Mouse (Mus musculus) embryonic facial prominence, embryonic 14.5 days (tissue): Measurements from ENCODE around the gene Chn1. TPM values are rescaled to one million over a fixed set of nuclear protein-coding genes. Genes with fewer than 3 reads are reported as not detected.

Source experiments
- ATAC-seq: fragments of 200-750 bp; cut with Nextera tagmentation; 2 replicates; pipeline ENCODE4 v1.8.0; 2017; ENCODE audit warnings: low read depth, moderate number of reproducible peaks, moderate TSS enrichment
- DNase-seq: peaks from one replicate; pipeline ENCODE4 v3.0.0-alpha.2; 2015; ENCODE audit warnings: low spot score
- H3K27ac ChIP-seq: fragments of 300-500 bp; sonication (generic); replicated peaks from 2 replicates; pipeline ENCODE4 v1.5.1; 2014; ENCODE audit warnings: low read depth, mild to moderate bottlenecking, low read length, moderate library complexity
- H3K27me3 ChIP-seq: fragments of 300-500 bp; sonication (generic); replicated peaks from 2 replicates; pipeline ENCODE4 v1.6.1; 2014; ENCODE audit warnings: low read length; ENCODE audit not compliant: control insufficient read depth, insufficient read depth
- H3K36me3 ChIP-seq: fragments of 300-500 bp; sonication (generic); 2 replicates; pipeline ENCODE4 v1.6.1; 2014; ENCODE audit warnings: low read length, mixed read lengths; ENCODE audit not compliant: control insufficient read depth, insufficient read depth
- H3K4me1 ChIP-seq: fragments of 300-500 bp; sonication (generic); 2 replicates; pipeline ENCODE4 v1.6.1; 2014; ENCODE audit warnings: antibody characterized with exemption, low read length; ENCODE audit not compliant: control insufficient read depth, insufficient read depth
- H3K4me2 ChIP-seq: fragments of 300-500 bp; sonication (generic); 2 replicates; pipeline ENCODE4 v1.6.1; 2014; ENCODE audit warnings: low read depth, mild to moderate bottlenecking, low read length, moderate library complexity, mixed read lengths
- H3K4me3 ChIP-seq: fragments of 300-500 bp; sonication (generic); 2 replicates; pipeline ENCODE4 v1.5.1; 2014; ENCODE audit warnings: low read depth, mild to moderate bottlenecking, low read length
- H3K9ac ChIP-seq: fragments of 300-500 bp; sonication (generic); 2 replicates; pipeline ENCODE4 v1.6.1; 2014; ENCODE audit warnings: low read depth, mild to moderate bottlenecking, low read length, moderate library complexity, mixed read lengths
- H3K9me3 ChIP-seq: fragments of 300-500 bp; sonication (generic); 2 replicates; pipeline ENCODE4 v1.6.1; 2016; ENCODE audit warnings: low read length; ENCODE audit not compliant: control insufficient read depth
- WGBS: fragments of 180-500 bp; shearing (Covaris S2); extraction: QIAGEN DNeasy Blood & Tissue Kit; methylation state at CpG from one replicate; pipeline ENCODE4 v1.1.7; 2014; 5-methylcytosine and 5-hydroxymethylcytosine counted together
- polyA plus RNA-seq: library from polyadenylated mRNA; unstranded; fragments of >200 nt; fragmentation: Nextera tagmentation; extraction: Ambion mirVana; gene quantifications from 2 replicates; pipeline ENCODE4 v1.2.1, GENCODE M21; 2014

Gene Chn1
- polyA plus RNA-seq, 1 experiment from 2014 or later, result 35.5 TPM

DNA sequence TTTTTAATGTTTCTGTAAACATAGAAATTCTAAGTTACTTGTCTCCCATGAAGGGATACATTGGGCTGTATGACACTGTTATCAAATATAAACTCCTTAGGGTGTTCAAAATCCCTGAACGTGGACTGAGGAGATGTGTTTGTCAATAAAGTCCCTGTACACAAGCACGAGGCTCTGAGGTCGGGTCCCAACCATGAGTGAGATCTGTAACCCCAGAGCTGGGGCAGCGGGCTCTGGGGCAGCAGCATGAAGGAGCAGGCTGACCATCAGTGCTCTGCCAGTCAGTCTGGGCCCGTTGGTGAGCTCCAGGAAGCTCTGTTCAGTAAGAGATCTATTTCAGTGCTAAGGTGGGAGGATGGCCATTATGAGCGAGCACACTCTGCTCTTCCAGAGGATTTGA lies 13.2 kb upstream of the Chn1 start:
- Histone ChIP-seq H3K9me3 (no peaks in the 10 kb centered on the region), H3K36me3 (no peaks in the 10 kb centered on the region), H3K4me2 (no peak overlapping the region), H3K4me1 (no peaks in the 10 kb centered on the region), H3K4me3 (no peak overlapping the region), H3K9ac (no peak overlapping the region), H3K27ac (no peak overlapping the region), H3K27me3 (no peaks in the 10 kb centered on the region)
- no peak for ATAC-seq
- WGBS, result 71% methylated on average over 6 of the region's 6 CpGs
- no peak for DNase-seq

DNA sequence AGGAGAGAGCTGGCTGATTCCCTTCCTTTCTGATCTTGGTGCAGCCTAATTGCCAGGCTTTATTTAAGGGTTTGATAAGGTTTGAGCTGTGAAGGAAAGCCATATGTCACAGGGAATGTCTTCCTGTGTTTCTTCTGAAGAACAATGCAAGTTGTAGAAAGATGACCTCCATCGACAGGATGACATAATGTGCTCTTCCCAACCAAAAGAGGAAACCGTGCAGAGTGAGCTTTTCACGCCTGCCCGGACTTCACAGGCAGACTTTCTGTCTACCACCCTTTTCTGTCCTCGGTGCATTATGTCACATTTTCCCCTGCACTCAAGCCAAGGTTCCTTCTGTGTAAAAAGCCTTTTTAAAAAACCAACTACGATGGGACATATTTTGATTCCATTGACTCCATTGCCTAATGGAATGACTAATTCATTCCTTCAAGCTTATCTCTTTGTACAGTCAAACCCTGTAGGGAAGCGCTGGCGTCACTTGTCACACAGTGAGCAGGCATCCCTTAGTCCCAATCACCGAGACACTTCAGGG lies 7.3 kb upstream of the Chn1 start:
- Histone ChIP-seq H3K27me3 (0 out of 2 replicates have a peak, but pooled peaks cover 6% of the 10 kb centered on the region), H3K4me2 (no peak overlapping the region), H3K9me3 (no peaks in the 10 kb centered on the region), H3K4me3 (no peak overlapping the region), H3K36me3 (no peaks in the 10 kb centered on the region), H3K27ac (no peak overlapping the region), H3K9ac (no peak overlapping the region), H3K4me1 (no peaks in the 10 kb centered on the region)
- no peak for ATAC-seq
- no peak for DNase-seq
- 57% methylated on average over 9 of the region's 9 CpGs for WGBS

DNA sequence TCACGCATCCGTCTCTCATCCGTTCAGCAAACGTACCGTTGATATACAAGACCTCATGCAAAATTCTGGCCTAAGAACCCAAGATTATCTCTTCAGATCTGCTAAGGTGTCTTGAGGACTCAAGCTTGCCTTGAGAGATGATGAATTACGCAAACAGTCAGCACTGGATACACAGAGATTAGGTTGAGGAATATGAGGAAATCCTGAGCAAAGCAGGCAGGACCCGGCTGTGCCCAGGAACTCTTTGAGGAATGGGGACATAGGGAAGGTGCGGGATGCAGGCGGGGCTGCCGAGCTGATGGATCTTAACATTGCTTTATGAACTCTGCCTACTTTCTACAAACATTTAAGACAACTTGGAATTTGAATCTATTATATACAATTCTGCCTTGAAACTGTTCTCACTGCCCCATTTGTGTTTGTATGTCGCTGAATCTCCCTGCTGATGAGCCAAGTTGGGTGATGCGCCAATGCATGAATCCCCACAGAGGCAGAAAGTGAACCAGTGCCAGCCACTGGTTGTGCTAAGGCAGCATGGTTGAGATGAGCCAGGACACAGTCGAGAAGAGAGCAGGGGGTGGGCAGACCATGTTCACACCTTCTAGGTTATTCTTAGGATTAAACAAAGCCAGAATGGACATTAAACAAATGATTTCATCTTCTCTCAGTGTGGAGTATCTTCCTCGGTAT lies 5.3 kb upstream of the Chn1 start:
- Histone ChIP-seq H3K4me2 (no peak overlapping the region), H3K9me3 (no peaks in the 10 kb centered on the region), H3K27ac (no peak overlapping the region), H3K4me1 (no peaks in the 10 kb centered on the region; the same call in 1 of the 2 replicates), H3K9ac (no peak overlapping the region), H3K36me3 (no peaks in the 10 kb centered on the region), H3K27me3 (peaks cover 10% of the 10 kb centered on the region), H3K4me3 (no peak overlapping the region)
- DNase-seq, result no peak
- no peak for ATAC-seq
- 78% methylated on average over 14 of the region's 14 CpGs for WGBS

DNA sequence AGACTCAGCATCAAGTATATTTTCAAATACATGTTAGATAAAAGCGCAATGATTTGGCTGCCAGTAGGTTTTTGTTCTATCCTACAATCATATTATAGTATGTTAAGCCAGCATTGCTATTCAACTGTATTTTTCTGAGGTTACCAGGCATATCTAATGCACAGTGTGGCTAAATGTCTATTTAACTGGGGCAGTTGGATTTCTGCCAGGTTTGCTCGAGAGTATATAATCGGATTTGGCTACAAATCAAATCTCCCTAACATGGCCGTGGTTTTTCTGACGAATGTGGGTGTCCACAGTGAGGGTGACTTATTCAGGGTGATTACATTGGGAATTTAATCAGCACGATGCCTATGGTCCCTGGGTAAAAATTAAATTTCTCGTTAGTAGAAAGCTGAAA lies 4.7 kb upstream of the Chn1 start:
- WGBS, result 43% methylated on average over 7 of the region's 7 CpGs
- no peak for ATAC-seq
- H3K9ac ChIP-seq, result no peak overlapping the region
- no peak overlapping the region for H3K27ac ChIP-seq
- H3K9me3 ChIP-seq, result no peaks in the 10 kb centered on the region
- H3K4me3 ChIP-seq, result no peak overlapping the region
- no peaks in the 10 kb centered on the region for H3K36me3 ChIP-seq
- H3K27me3 ChIP-seq, result peaks cover 10% of the 10 kb centered on the region
- H3K4me2 ChIP-seq, result no peak overlapping the region; the same call in 1 of the 2 replicates
- DNase-seq, result peak; percentile 82
- H3K4me1 ChIP-seq, result no peaks in the 10 kb centered on the region; the same call in 1 of the 2 replicates

DNA sequence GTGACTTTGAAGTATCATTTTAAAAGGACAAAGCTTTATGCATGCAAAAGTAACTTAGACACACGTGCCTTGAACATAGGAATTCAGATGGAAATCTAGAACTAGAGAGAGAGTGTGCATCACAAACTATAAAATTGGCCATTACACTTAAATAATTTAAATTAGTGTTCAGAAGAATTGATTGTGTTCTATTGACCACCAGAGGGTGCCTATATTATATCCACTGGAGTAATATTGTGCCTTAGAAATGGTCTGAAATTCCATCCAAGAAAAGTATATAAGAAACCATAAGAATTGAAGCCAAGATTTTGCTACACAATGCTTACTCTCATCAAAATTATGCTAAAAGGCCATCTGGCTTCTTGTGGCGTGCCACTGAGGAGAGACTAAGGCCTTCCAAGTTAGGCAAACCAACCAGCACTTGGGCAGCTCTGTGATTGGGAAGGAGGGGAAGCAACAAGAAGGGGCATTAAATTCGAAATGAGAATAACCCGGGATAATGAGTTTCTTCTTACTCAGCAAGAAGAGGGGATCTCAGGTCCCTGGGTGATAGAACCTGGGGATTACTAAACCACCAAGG lies 4.0 kb upstream of the Chn1 start:
- no peak for ATAC-seq

DNA sequence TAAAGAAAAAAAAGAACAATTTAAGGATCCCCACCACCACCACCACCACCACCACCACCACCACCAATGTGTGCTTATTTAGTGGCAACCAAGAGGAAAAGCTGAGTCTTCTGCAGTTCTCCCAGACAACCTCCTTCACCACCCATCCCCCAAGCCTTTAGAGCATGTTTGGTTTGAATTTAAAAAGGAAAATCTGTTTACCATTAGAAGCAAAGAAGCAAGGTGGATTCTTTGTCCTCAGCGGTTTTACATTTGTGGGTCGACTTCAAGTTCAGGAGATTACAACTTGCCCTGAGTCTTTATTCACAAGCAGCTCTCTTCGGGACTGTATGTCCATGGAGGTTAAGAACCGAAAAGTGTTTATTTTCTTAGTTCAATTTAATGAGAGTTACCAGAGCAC lies 1.8 kb upstream of the Chn1 start:
- no peak for DNase-seq
- Histone ChIP-seq H3K4me3 (no peak overlapping the region), H3K4me1 (peaks cover 7% of the 10 kb centered on the region; the same call in 1 of the 2 replicates), H3K27me3 (peaks cover 10% of the 10 kb centered on the region), H3K9ac (no peak overlapping the region), H3K9me3 (no peaks in the 10 kb centered on the region), H3K27ac (no peak overlapping the region), H3K36me3 (no peaks in the 10 kb centered on the region), H3K4me2 (no peak overlapping the region)
- ATAC-seq, result no peak
- WGBS, result 20% methylated on average over 4 of the region's 4 CpGs

More for the DNA sequence above, 4.0 kb upstream of the Chn1 start:
- H3K27ac ChIP-seq, result no peak overlapping the region
- peaks cover 10% of the 10 kb centered on the region for H3K27me3 ChIP-seq
- H3K36me3 ChIP-seq, result no peaks in the 10 kb centered on the region
- no peak overlapping the region for H3K4me3 ChIP-seq
- H3K9me3 ChIP-seq, result no peaks in the 10 kb centered on the region
- H3K4me1 ChIP-seq, result no peaks in the 10 kb centered on the region; the same call in 1 of the 2 replicates
- H3K9ac ChIP-seq, result no peak overlapping the region
- H3K4me2 ChIP-seq, result no peak overlapping the region
- WGBS, result 71% methylated on average over 4 of the region's 4 CpGs
- DNase-seq, result no peak

DNA sequence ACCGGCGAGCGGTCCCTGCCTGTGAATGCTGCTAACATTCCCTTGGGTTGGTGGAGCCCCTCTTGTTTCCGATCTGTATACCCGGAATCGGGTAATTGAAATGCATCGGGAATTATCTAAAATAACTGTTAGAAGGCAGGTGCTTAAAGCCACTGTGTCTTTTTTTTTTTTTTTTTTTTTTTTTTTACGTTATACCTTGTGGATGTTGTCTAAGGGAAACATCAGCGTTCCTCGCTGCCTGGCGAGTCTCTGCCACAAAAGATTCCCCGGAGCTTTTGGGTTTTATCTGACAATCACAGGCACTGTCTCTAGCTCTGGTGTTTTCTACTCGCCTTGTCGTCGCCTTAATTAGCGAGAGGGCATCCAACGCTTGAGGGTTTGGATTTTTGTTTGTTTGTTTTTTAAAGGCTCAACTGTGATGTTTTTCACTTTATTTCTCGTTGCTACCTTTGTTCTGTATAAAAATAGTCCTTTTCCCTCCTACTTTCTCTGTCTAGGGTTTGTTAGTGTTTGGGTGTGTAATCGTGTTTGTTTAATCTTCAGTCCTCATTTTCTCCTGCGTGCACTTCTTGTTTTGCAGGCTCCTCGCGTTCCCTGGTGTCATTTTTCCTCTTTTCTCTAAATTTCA lies 651 bp upstream of the Chn1 start:
- Histone ChIP-seq H3K4me1 (peaks cover 7% of the 10 kb centered on the region; the same call in 1 of the 2 replicates), H3K4me2 (peak overlapping the region; percentile 85), H3K4me3 (peak overlapping the region; percentile 83), H3K9me3 (no peaks in the 10 kb centered on the region), H3K27ac (no peak overlapping the region), H3K36me3 (no peaks in the 10 kb centered on the region), H3K27me3 (peaks cover 10% of the 10 kb centered on the region), H3K9ac (peak overlapping the region; percentile 84)
- ATAC-seq (no peak), DNase-seq (no peak)
- WGBS, result under 1% methylated on average over 22 of the region's 22 CpGs

DNA sequence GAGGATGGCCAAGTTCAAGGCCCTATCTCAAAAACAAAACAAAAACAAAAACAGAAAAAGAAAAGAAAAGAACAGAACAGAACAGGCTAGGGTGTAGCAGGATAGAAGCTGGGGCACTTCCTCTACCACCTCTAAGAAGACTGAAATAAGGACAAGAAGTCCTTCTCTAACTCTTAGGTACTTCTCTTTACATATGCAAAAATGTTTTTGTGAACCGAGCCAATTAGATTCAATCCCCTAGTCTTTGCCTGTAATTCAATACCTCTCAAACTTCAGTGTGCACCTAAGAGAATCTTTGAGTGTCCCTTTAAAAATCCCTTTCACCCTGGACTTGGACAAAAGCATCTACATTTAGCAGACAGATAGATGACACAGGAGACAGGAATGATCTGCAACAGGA lies 2.2 kb downstream of the Chn1 start:
- H3K9me3 ChIP-seq, result no peaks in the 10 kb centered on the region
- H3K4me2 ChIP-seq, result 0 out of 2 replicates have a peak overlapping the region, but pooled peaks have one; percentile 85
- DNase-seq, result no peak
- ATAC-seq, result no peak
- H3K27ac ChIP-seq, result no peak overlapping the region
- WGBS, result 25% methylated on average over 1 of the region's 1 CpGs
- H3K4me1 ChIP-seq, result peaks cover 7% of the 10 kb centered on the region; the same call in 1 of the 2 replicates
- H3K27me3 ChIP-seq, result peaks cover 9% of the 10 kb centered on the region
- H3K36me3 ChIP-seq, result no peaks in the 10 kb centered on the region
- H3K9ac ChIP-seq, result no peak overlapping the region
- no peak overlapping the region for H3K4me3 ChIP-seq
